Mouse (Mus musculus): ENCODE results near the gene Mkrn2. TPM values are rescaled to one million over a fixed set of nuclear protein-coding genes. Genes with fewer than 3 reads are reported as not detected.
"Not testable (repeated sequence)": the region's sequence is repeated elsewhere in the genome, so short reads cannot be mapped to it uniquely, and the experiment has no call there.

Gene Mkrn2
- polyA plus RNA-seq, 1 experiment from 2014 or later, result 20.2 TPM

- Histone ChIP-seq H3K4me1 (peaks cover 7% of the 10 kb centered on the region; the same call in 1 of the 2 replicates), H3K27ac (replicated peaks) (no peak overlapping the region), H3K36me3 (peaks cover 62% of the 10 kb centered on the region), H3K9ac (no peak overlapping the region), H3K4me3 (no peak overlapping the region), H3K9me3 (no peaks in the 10 kb centered on the region), H3K4me2 (no peak overlapping the region), H3K27me3 (replicated peaks) (no peaks in the 10 kb centered on the region)
- no peak for ATAC-seq (ENCODE audit: extremely low read depth, insufficient number of reproducible peaks, low FRiP score, low TSS enrichment)
- WGBS, result 71% methylated on average over 3 of the region's 3 CpGs
Measured at GRCm38 (mm10) chr6:115609121-115609520, 7.4 kb downstream of the Mkrn2 start.

GRCm38 (mm10) chr6:115610301-115610700, 8.6 kb downstream of the Mkrn2 start:
- Histone ChIP-seq H3K9me3 (no peaks in the 10 kb centered on the region), H3K4me3 (no peak overlapping the region), H3K27ac (replicated peaks) (no peak overlapping the region), H3K4me2 (no peak overlapping the region), H3K27me3 (replicated peaks) (no peaks in the 10 kb centered on the region), H3K36me3 (peaks cover 70% of the 10 kb centered on the region), H3K4me1 (peaks cover 7% of the 10 kb centered on the region; the same call in 1 of the 2 replicates), H3K9ac (no peak overlapping the region)
- WGBS, result 86% methylated on average over 5 of the region's 5 CpGs
- ATAC-seq (ENCODE audit: extremely low read depth, insufficient number of reproducible peaks, low FRiP score, low TSS enrichment), result no peak

- no peaks in the 10 kb centered on the region for H3K9me3 ChIP-seq
- no peak overlapping the region for H3K4me3 ChIP-seq
- H3K4me2 ChIP-seq, result no peak overlapping the region
- ATAC-seq (ENCODE audit: extremely low read depth, insufficient number of reproducible peaks, low FRiP score, low TSS enrichment), result no peak
- no peak overlapping the region for H3K9ac ChIP-seq
- no peaks in the 10 kb centered on the region for H3K4me1 ChIP-seq
- H3K27me3 ChIP-seq (replicated peaks), result no peaks in the 10 kb centered on the region
- peaks cover 98% of the 10 kb centered on the region for H3K36me3 ChIP-seq
- no peak overlapping the region for H3K27ac ChIP-seq (replicated peaks)
Measured at GRCm38 (mm10) chr6:115613793-115614192, 12.1 kb downstream of the Mkrn2 start.

- no peak for ATAC-seq (ENCODE audit: extremely low read depth, insufficient number of reproducible peaks, low FRiP score, low TSS enrichment)
- H3K27me3 ChIP-seq (replicated peaks), result no peaks in the 10 kb centered on the region
- 81% methylated on average over 3 of the region's 3 CpGs for WGBS
- no peak overlapping the region for H3K9ac ChIP-seq
- H3K9me3 ChIP-seq, result no peaks in the 10 kb centered on the region
- H3K4me1 ChIP-seq, result no peaks in the 10 kb centered on the region
- no peak overlapping the region for H3K4me2 ChIP-seq
- H3K27ac ChIP-seq (replicated peaks), result no peak overlapping the region
- peaks cover 99% of the 10 kb centered on the region for H3K36me3 ChIP-seq
- no peak overlapping the region for H3K4me3 ChIP-seq
Measured at GRCm38 (mm10) chr6:115615983-115616382, 14.3 kb downstream of the Mkrn2 start.

GRCm38 (mm10) chr6:115619818-115620217, 18.1 kb downstream of the Mkrn2 start:
- peaks cover 100% of the 10 kb centered on the region for H3K36me3 ChIP-seq
- no peak overlapping the region for H3K4me3 ChIP-seq
- H3K9me3 ChIP-seq, result no peaks in the 10 kb centered on the region
- H3K27me3 ChIP-seq (replicated peaks), result no peaks in the 10 kb centered on the region
- no peak overlapping the region for H3K9ac ChIP-seq
- no peak overlapping the region for H3K27ac ChIP-seq (replicated peaks)
- H3K4me1 ChIP-seq, result no peaks in the 10 kb centered on the region
- WGBS, result 84% methylated on average over 10 of the region's 10 CpGs
- ATAC-seq (ENCODE audit: extremely low read depth, insufficient number of reproducible peaks, low FRiP score, low TSS enrichment), result no peak
- H3K4me2 ChIP-seq, result no peak overlapping the region

- peaks cover 100% of the 10 kb centered on the region for H3K36me3 ChIP-seq
- H3K4me1 ChIP-seq, result no peaks in the 10 kb centered on the region
- H3K9me3 ChIP-seq, result no peaks in the 10 kb centered on the region
- no peak overlapping the region for H3K4me2 ChIP-seq
- no peak overlapping the region for H3K4me3 ChIP-seq
- no peak for ATAC-seq (ENCODE audit: extremely low read depth, insufficient number of reproducible peaks, low FRiP score, low TSS enrichment)
- H3K27me3 ChIP-seq (replicated peaks), result no peaks in the 10 kb centered on the region
- WGBS, result 89% methylated on average over 1 of the region's 1 CpGs
- H3K9ac ChIP-seq, result no peak overlapping the region
- H3K27ac ChIP-seq (replicated peaks), result no peak overlapping the region
Measured at GRCm38 (mm10) chr6:115620942-115621341, 19.2 kb downstream of the Mkrn2 start.

- peaks cover 97% of the 10 kb centered on the region for H3K36me3 ChIP-seq
- no peaks in the 10 kb centered on the region for H3K9me3 ChIP-seq
- ATAC-seq (ENCODE audit: extremely low read depth, insufficient number of reproducible peaks, low FRiP score, low TSS enrichment), result no peak
- no peaks in the 10 kb centered on the region for H3K4me1 ChIP-seq
- no peak overlapping the region for H3K4me2 ChIP-seq
- H3K9ac ChIP-seq, result no peak overlapping the region
- no peak overlapping the region for H3K4me3 ChIP-seq
- H3K27me3 ChIP-seq (replicated peaks), result no peaks in the 10 kb centered on the region
- no peak overlapping the region for H3K27ac ChIP-seq (replicated peaks)
- WGBS, result 90% methylated on average over 5 of the region's 5 CpGs
Measured at GRCm38 (mm10) chr6:115626121-115626520, 24.4 kb downstream of the Mkrn2 start.

- H3K9ac ChIP-seq, result no peak overlapping the region
- H3K27ac ChIP-seq (replicated peaks), result no peak overlapping the region
- H3K4me1 ChIP-seq, result no peaks in the 10 kb centered on the region
- no peaks in the 10 kb centered on the region for H3K9me3 ChIP-seq
- H3K36me3 ChIP-seq, result peaks cover 96% of the 10 kb centered on the region
- H3K4me3 ChIP-seq, result no peak overlapping the region
- ATAC-seq (ENCODE audit: extremely low read depth, insufficient number of reproducible peaks, low FRiP score, low TSS enrichment), result no peak
- WGBS, result 78% methylated on average over 3 of the region's 3 CpGs
- no peak overlapping the region for H3K4me2 ChIP-seq
- no peaks in the 10 kb centered on the region for H3K27me3 ChIP-seq (replicated peaks)
Measured at GRCm38 (mm10) chr6:115631056-115631795, 29.5 kb downstream of the Mkrn2 start.

- H3K36me3 ChIP-seq, result peaks cover 93% of the 10 kb centered on the region
- no peak overlapping the region for H3K4me3 ChIP-seq
- 84% methylated on average over 2 of the region's 2 CpGs for WGBS
- no peak overlapping the region for H3K9ac ChIP-seq
- ATAC-seq (ENCODE audit: extremely low read depth, insufficient number of reproducible peaks, low FRiP score, low TSS enrichment), result no peak
- no peaks in the 10 kb centered on the region for H3K27me3 ChIP-seq (replicated peaks)
- H3K27ac ChIP-seq (replicated peaks), result no peak overlapping the region
- no peaks in the 10 kb centered on the region for H3K9me3 ChIP-seq
- H3K4me1 ChIP-seq, result no peaks in the 10 kb centered on the region
- no peak overlapping the region for H3K4me2 ChIP-seq
Measured at GRCm38 (mm10) chr6:115634015-115634414, 32.3 kb downstream of the Mkrn2 start.

GRCm38 (mm10) chr6:115638188-115638587, 36.5 kb downstream of the Mkrn2 start:
- not testable (repeated sequence) for H3K4me3 ChIP-seq; H3K9ac ChIP-seq; H3K27ac ChIP-seq (replicated peaks); H3K4me2 ChIP-seq; H3K27me3 ChIP-seq (replicated peaks); H3K4me1 ChIP-seq; H3K9me3 ChIP-seq; ATAC-seq (ENCODE audit: extremely low read depth, insufficient number of reproducible peaks, low FRiP score, low TSS enrichment)
- 92% methylated on average over 7 of the region's 7 CpGs for WGBS
- peaks cover 78% of the 10 kb centered on the region for H3K36me3 ChIP-seq

- H3K4me3 ChIP-seq, result no peak overlapping the region
- H3K4me1 ChIP-seq, result peaks cover 12% of the 10 kb centered on the region; the same call in 1 of the 2 replicates
- ATAC-seq (ENCODE audit: extremely low read depth, insufficient number of reproducible peaks, low FRiP score, low TSS enrichment), result no peak
- H3K36me3 ChIP-seq, result peaks cover 43% of the 10 kb centered on the region
- no peak overlapping the region for H3K27ac ChIP-seq (replicated peaks)
- H3K9ac ChIP-seq, result no peak overlapping the region
- H3K4me2 ChIP-seq, result no peak overlapping the region
- WGBS, result 83% methylated on average over 1 of the region's 1 CpGs
- H3K27me3 ChIP-seq (replicated peaks), result no peaks in the 10 kb centered on the region
- H3K9me3 ChIP-seq, result no peaks in the 10 kb centered on the region
Measured at GRCm38 (mm10) chr6:115643315-115643714, 41.6 kb downstream of the Mkrn2 start.

GRCm38 (mm10) chr6:115649792-115650365, 48.2 kb downstream of the Mkrn2 start:
- H3K4me3 ChIP-seq, result no peak overlapping the region
- no peak for ATAC-seq (ENCODE audit: extremely low read depth, insufficient number of reproducible peaks, low FRiP score, low TSS enrichment)
- H3K27ac ChIP-seq (replicated peaks), result peak overlapping the region; percentile 57
- peaks cover 59% of the 10 kb centered on the region for H3K4me1 ChIP-seq
- H3K9ac ChIP-seq, result peak overlapping the region; percentile 50
- H3K36me3 ChIP-seq, result peaks cover 7% of the 10 kb centered on the region
- WGBS, result 46% methylated on average over 1 of the region's 1 CpGs
- H3K27me3 ChIP-seq (replicated peaks), result no peaks in the 10 kb centered on the region
- H3K4me2 ChIP-seq, result peak overlapping the region; percentile 26; the same call in 1 of the 2 replicates
- H3K9me3 ChIP-seq, result no peaks in the 10 kb centered on the region
